Mouse (Mus musculus): ENCODE data around the gene Mpped1. TPM values are rescaled to one million over a fixed set of nuclear protein-coding genes. Genes with fewer than 3 reads are reported as not detected.

The Mpped1 gene
- polyA plus RNA-seq, 1 experiment from 2014 or later: 4.9 TPM

DNA sequence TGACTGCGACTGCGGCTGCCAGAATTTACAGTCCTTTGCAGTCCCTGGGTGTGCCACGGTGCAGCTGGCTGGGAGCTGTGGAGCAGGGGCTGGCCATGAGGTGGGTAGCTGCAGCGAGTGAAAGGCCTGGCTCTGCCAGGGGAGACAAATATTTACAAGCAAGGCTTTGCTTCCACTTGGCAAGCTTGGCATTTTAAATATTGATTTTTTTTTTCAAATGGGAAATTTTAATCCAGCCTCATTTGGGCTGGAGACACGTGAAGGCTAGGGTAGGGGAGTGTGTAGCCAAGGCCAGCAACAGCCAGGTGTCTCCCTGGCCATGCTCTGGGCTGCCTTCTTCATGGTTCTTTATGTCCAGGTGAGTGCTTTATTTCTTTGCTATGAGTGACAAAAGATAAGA lies 21.7 kb downstream of the Mpped1 start:
- ATAC-seq (ENCODE audit: low FRiP score): no peak
- peaks cover 5% of the 10 kb centered on the region; the same call in 1 of the 2 replicates for H3K4me1 ChIP-seq
- H3K9me3 ChIP-seq (replicated peaks): no peaks in the 10 kb centered on the region
- H3K27me3 ChIP-seq: no peaks in the 10 kb centered on the region; the same call in 1 of the 2 replicates
- H3K36me3 ChIP-seq: no peaks in the 10 kb centered on the region
- H3K4me2 ChIP-seq (replicated peaks): no peak overlapping the region
- H3K9ac ChIP-seq: no peak overlapping the region
- no peak overlapping the region for H3K4me3 ChIP-seq
- WGBS: 63% methylated on average over 5 of the region's 5 CpGs
- no peak overlapping the region for H3K27ac ChIP-seq

DNA sequence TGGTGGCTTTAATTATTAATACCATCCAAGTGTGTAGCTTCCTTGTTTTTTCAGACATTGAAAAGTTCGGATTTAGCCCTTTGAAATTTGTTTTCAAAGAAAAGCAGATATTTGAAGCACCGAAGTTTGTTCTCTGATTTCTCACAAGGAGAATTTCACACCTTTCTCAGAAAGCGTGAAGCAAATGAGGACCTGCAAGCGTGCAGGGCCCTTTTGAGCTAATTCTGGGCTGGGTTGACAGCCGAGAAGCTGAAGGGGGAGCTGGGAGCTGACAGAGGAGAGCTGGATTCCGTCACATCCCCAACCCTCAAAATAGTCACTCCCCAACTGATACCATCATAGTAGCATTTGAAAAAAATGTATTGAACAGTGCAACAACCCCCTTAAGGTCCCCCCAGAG lies 34.8 kb downstream of the Mpped1 start:
- H3K27ac ChIP-seq: no peak overlapping the region
- H3K4me3 ChIP-seq: no peak overlapping the region
- no peak overlapping the region for H3K9ac ChIP-seq
- 84% methylated on average over 6 of the region's 6 CpGs for whole genome bisulfite sequencing
- no peak for ATAC-seq (ENCODE audit: low FRiP score)
- H3K4me2 ChIP-seq (replicated peaks): no peak overlapping the region
- no peaks in the 10 kb centered on the region for H3K36me3 ChIP-seq
- 0 out of 2 replicates have a peak, but pooled peaks cover 6% of the 10 kb centered on the region for H3K9me3 ChIP-seq (replicated peaks)
- H3K27me3 ChIP-seq: no peaks in the 10 kb centered on the region
- no peaks in the 10 kb centered on the region for H3K4me1 ChIP-seq

DNA sequence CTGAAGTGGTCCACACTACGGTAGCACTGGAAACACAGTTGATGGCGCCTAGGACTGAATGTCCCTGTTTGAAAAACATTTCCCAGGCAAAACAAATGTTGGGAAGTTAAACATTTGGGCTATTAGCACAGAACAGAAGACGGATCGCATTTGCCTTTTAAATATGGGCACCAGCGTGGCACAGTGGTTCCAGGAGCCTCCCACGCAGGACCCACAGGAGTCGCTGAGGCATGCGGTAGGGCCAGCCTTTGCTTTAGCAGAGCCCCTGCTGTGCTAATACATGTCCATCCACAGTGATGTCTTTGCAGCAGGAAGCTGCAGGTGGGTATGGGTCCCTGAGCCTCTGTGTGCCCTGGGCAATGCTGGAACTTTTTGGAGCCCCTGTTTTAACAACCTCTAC lies 48.7 kb downstream of the Mpped1 start:
- WGBS: 82% methylated on average over 8 of the region's 8 CpGs
- H3K9ac ChIP-seq: no peak overlapping the region

DNA sequence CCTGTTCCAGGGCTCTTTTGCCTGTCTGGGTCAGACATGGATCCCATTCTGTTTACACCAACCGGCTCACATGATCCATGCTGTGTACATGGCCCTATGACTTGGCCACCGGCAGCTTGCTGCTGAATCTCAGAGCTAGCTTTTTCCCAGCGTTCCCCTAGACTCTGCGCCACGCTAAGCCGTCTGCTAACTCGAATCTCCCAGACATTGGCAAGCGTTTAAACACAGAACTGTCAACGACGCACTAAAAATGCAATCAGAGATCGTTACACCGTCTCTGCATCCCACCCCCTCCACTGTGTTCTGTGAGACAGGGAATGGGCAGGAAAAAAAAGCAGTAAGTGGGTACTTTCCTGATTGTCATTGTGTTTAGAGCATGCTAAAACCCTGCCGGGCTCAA lies 50.0 kb downstream of the Mpped1 start:
- WGBS: 87% methylated on average over 13 of the region's 13 CpGs
- Histone ChIP-seq H3K27ac (no peak overlapping the region), H3K4me1 (no peaks in the 10 kb centered on the region), H3K4me2 (replicated peaks) (no peak overlapping the region), H3K36me3 (no peaks in the 10 kb centered on the region), H3K4me3 (no peak overlapping the region), H3K9me3 (replicated peaks) (no peaks in the 10 kb centered on the region), H3K27me3 (no peaks in the 10 kb centered on the region), H3K9ac (no peak overlapping the region)
- ATAC-seq (ENCODE audit: low FRiP score): no peak

More for the DNA sequence above, 48.7 kb downstream of the Mpped1 start:
- Histone ChIP-seq H3K36me3 (no peaks in the 10 kb centered on the region), H3K27ac (no peak overlapping the region), H3K4me2 (replicated peaks) (no peak overlapping the region), H3K4me3 (no peak overlapping the region), H3K4me1 (no peaks in the 10 kb centered on the region), H3K9me3 (replicated peaks) (peaks cover 2% of the 10 kb centered on the region; the same call in 1 of the 2 replicates), H3K27me3 (no peaks in the 10 kb centered on the region)
- no peak for ATAC-seq (ENCODE audit: low FRiP score)

DNA sequence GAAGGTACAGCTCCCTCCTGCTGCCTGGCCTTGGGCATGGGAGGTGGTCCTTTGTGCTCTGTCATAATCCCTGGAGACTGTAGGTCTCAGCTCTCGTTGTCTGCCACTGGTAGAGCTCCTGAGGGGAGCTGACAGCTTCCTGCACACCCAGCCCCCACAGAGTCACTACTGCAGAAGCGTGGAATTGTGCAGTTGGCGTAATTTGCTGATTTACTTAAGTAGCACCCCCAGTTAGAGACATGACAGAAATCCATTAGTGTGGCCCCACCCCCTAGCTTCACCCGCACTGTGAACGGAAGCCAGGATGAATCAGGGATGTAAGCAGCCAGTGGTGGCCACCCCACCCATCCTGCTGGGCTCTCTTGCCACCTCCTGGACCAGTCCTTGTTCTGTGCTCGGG lies 53.0 kb downstream of the Mpped1 start:
- ATAC-seq (ENCODE audit: low FRiP score): no peak; the same call in 1 of the 2 replicates
- WGBS: 71% methylated on average over 6 of the region's 6 CpGs
- no peaks in the 10 kb centered on the region for H3K9me3 ChIP-seq (replicated peaks)
- H3K27ac ChIP-seq: no peak overlapping the region
- no peaks in the 10 kb centered on the region for H3K4me1 ChIP-seq
- H3K27me3 ChIP-seq: no peaks in the 10 kb centered on the region
- no peak overlapping the region for H3K4me3 ChIP-seq
- no peaks in the 10 kb centered on the region for H3K36me3 ChIP-seq
- H3K4me2 ChIP-seq (replicated peaks): no peak overlapping the region
- no peak overlapping the region for H3K9ac ChIP-seq

DNA sequence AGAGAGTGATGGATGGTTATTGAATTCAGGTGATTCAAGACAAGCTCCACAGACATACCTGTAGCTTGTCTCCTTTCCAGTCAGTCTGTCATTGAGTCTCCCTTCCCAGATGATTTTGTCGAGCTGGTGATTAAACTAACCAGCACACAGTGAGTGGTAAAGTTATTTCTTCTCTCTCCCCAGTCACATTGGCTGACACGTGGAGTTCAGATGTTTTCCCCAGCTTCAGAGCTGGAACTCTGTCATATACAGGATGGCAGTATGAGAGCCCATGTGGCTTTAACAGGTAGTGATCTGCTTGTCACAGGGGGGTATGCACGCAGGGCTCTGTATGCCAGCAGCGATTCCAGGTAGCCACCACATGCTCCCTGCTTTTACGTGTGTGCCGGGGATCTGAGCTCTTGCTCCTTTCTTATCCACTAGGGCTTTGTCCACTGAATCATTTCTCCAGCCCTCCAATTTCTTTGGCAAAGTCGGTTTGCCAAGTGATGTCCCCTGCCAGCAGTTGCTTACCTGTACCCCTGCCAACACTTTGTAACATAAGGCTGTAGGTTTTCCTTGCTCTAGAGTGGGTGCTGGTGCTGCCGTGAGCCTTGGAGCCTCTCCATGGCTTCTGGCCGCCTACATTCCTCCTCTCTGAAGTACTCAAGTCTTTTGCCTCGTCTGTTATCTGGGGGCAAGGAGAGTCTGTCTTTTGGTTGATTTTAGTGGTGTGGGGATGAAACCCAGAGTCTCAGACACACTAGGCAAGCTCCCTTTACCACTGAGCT lies 61.9 kb downstream of the Mpped1 start:
- 77% methylated on average over 10 of the region's 10 CpGs for WGBS
- no peak overlapping the region for H3K9ac ChIP-seq
- H3K27ac ChIP-seq: no peak overlapping the region
- no peak overlapping the region for H3K4me3 ChIP-seq
- no peaks in the 10 kb centered on the region for H3K9me3 ChIP-seq (replicated peaks)
- H3K27me3 ChIP-seq: peaks cover 10% of the 10 kb centered on the region; the same call in 1 of the 2 replicates
- H3K4me2 ChIP-seq (replicated peaks): no peak overlapping the region
- ATAC-seq (ENCODE audit: low FRiP score): no peak
- H3K36me3 ChIP-seq: no peaks in the 10 kb centered on the region
- H3K4me1 ChIP-seq: peaks cover 29% of the 10 kb centered on the region

DNA sequence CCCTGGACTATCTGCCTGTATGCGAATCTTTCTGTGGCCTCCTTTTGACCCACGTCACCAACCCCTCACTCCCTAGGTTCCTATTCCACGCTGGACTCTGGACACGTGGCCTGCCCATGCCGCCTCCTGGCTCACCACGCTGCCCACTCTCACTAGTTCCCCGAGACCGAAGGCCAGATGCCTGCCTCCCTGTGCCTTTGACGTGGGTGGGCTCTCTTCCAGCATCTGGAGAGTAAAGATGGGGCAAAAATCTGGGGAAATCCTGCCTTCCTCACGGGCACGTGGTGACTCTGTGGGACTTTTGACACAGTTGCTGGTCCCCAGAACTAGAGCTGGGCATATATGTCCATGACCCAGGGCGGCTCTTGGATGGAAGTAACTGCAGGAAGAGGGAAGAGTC lies 63.2 kb downstream of the Mpped1 start:
- H3K4me1 ChIP-seq: peaks cover 40% of the 10 kb centered on the region
- ATAC-seq (ENCODE audit: low FRiP score): no peak
- H3K36me3 ChIP-seq: no peaks in the 10 kb centered on the region
- 84% methylated on average over 12 of the region's 12 CpGs for WGBS
- no peak overlapping the region for H3K9ac ChIP-seq
- H3K4me3 ChIP-seq: no peak overlapping the region
- no peak overlapping the region for H3K27ac ChIP-seq
- H3K9me3 ChIP-seq (replicated peaks): no peaks in the 10 kb centered on the region
- peaks cover 11% of the 10 kb centered on the region; the same call in 1 of the 2 replicates for H3K27me3 ChIP-seq
- no peak overlapping the region for H3K4me2 ChIP-seq (replicated peaks)

DNA sequence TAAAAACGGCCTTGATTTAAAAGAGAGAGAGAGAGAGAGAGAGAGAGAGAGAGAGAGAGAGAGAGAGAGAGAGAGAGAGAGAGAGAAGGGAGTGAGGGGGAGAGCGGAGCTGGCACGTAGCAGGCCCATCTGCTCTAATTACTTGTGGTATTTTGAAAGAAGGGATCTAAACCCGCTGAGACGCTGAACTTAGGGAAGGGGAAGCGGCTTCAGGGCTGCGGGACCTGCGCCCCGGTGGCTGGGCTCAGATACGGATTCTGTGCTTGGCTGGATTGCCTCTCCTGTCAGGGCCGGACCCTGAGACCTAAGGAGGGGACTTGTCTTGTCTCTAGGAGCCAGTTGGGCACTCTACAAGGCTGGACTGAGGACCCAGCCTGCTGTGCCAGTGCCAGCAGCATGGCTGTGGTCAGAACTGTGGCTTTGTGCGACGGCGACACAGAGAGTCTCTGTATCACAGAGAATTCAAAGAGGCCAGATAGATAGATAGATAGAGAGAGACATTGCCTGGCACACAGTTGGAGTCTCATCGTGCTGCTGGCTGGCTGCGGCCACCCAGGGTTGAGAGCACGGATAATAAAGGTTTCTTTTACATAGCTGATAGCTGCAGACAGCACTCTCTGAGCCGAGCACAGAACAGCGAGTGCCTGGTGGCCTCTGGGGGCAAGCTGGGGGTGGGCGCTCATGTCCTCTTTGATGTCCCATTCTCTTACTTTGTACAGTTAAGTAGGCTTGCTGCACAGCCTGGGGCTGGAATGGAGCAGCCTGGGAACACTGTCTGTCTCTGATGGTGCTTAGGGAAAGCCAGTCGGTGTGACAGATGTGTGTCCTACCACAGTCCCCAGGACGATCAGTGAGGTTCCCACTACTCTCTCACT lies 63.9 kb downstream of the Mpped1 start:
- Histone ChIP-seq H3K9ac (no peak overlapping the region), H3K36me3 (no peaks in the 10 kb centered on the region), H3K27ac (no peak overlapping the region), H3K9me3 (replicated peaks) (no peaks in the 10 kb centered on the region), H3K4me1 (peaks cover 47% of the 10 kb centered on the region), H3K4me2 (replicated peaks) (no peak overlapping the region), H3K4me3 (no peak overlapping the region), H3K27me3 (peaks cover 12% of the 10 kb centered on the region; the same call in 1 of the 2 replicates)
- WGBS: 32% methylated on average over 22 of the region's 22 CpGs
- no peak for ATAC-seq (ENCODE audit: low FRiP score)

DNA sequence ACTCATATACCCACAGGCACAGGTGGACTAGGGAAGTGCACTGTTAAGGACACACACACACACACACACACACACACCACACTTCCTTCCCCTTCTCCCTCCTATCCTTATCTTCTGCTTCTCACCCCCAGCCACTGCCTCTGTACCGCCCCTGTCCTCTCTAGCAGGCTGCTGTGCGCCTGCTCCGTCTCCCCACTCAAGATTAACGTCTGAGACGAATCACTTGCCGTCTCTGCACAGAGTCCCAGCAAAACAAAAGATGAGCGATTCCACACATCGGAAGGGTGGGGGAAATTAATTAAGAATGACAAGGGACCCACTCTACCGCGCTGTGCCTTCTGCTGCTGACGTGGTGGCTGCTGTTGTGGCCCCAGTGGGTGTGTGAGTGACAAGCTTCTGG lies 66.5 kb downstream of the Mpped1 start:
- no peaks in the 10 kb centered on the region for H3K36me3 ChIP-seq
- no peak overlapping the region for H3K27ac ChIP-seq
- H3K4me2 ChIP-seq (replicated peaks): no peak overlapping the region; the same call in 1 of the 2 replicates
- no peak overlapping the region for H3K4me3 ChIP-seq
- peaks cover 12% of the 10 kb centered on the region; the same call in 1 of the 2 replicates for H3K27me3 ChIP-seq
- H3K9me3 ChIP-seq (replicated peaks): no peaks in the 10 kb centered on the region
- ATAC-seq (ENCODE audit: low FRiP score): 0 out of 2 replicates have a peak, but pooled peaks have one; percentile 1
- peaks cover 53% of the 10 kb centered on the region for H3K4me1 ChIP-seq
- no peak overlapping the region; the same call in 1 of the 2 replicates for H3K9ac ChIP-seq
- WGBS: 31% methylated on average over 11 of the region's 11 CpGs

DNA sequence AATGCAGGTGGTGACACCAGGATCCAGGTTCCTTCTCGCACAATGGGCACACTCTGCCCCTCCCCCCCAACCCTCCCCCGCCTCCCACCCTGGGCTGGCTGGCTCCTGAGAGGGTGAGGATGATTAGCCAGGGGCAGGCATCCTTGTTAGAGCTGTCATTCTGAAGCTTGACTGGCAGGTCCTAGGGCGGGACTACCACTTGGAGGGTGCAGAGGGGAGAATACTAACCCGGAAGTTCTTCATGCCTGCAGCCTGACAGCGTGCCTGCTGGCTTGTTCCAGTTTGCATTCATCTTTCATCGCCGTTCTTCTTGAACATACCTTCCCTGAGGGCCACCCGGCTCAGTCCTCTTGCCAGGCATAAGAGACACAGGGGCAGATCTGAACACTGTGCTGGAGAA lies 67.3 kb downstream of the Mpped1 start:
- no peak for ATAC-seq (ENCODE audit: low FRiP score)
- Histone ChIP-seq H3K9ac (no peak overlapping the region), H3K4me3 (no peak overlapping the region), H3K36me3 (no peaks in the 10 kb centered on the region), H3K27ac (no peak overlapping the region), H3K4me2 (replicated peaks) (no peak overlapping the region), H3K4me1 (peaks cover 53% of the 10 kb centered on the region), H3K9me3 (replicated peaks) (no peaks in the 10 kb centered on the region), H3K27me3 (peaks cover 12% of the 10 kb centered on the region; the same call in 1 of the 2 replicates)
- 39% methylated on average over 8 of the region's 8 CpGs for WGBS

DNA sequence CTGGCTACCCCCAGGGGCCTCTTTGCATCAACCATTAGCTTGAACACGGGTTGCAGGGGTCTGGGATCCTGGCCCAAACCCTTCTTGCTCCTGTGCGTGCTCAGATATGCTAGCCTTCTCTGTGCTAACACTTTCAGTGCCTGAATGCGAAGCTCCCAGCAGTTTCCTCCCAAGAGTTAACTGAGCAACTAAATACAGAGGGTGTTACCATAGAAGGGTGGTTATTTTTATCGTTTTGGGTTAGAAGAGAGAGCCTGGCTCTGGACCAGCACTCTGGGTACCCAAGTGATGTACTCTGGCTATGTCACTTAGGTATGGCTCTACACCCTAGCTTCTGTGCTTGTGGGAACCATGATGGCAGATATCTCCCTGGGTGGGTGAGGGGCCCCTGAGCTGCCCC lies 68.2 kb downstream of the Mpped1 start:
- H3K36me3 ChIP-seq: no peaks in the 10 kb centered on the region
- peaks cover 53% of the 10 kb centered on the region for H3K4me1 ChIP-seq
- H3K9me3 ChIP-seq (replicated peaks): no peaks in the 10 kb centered on the region
- no peak overlapping the region for H3K9ac ChIP-seq
- no peak overlapping the region for H3K4me2 ChIP-seq (replicated peaks)
- H3K4me3 ChIP-seq: no peak overlapping the region
- no peak for ATAC-seq (ENCODE audit: low FRiP score)
- H3K27ac ChIP-seq: no peak overlapping the region
- H3K27me3 ChIP-seq: 0 out of 2 replicates have a peak, but pooled peaks cover 8% of the 10 kb centered on the region
- 75% methylated on average over 4 of the region's 4 CpGs for WGBS

DNA sequence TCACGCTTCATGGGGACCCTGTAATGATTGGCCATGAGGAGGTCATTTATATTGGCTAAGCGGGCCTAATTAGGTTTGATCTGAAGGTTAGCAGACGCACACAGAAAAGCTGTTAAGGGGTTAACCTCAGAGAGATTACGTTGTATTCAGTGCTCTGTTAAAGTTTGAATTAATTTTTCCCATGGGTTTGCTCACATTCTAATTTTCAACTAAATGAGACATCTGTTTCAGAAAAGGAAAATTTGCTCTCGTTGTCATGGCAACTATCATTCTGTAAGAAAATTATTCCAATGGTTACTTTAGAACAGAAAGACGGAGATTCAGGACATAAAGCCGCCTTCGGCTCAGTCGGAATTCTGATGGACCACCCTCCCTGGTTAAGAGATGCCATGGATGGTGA lies 68.9 kb downstream of the Mpped1 start:
- Histone ChIP-seq H3K4me1 (peaks cover 48% of the 10 kb centered on the region), H3K4me2 (replicated peaks) (no peak overlapping the region), H3K9ac (no peak overlapping the region), H3K9me3 (replicated peaks) (no peaks in the 10 kb centered on the region), H3K36me3 (no peaks in the 10 kb centered on the region), H3K27ac (no peak overlapping the region), H3K27me3 (0 out of 2 replicates have a peak, but pooled peaks cover 8% of the 10 kb centered on the region), H3K4me3 (no peak overlapping the region)
- ATAC-seq (ENCODE audit: low FRiP score): no peak
- WGBS: 54% methylated on average over 9 of the region's 9 CpGs
